Mouse (Mus musculus) layer of hippocampus, adult 11-12 months (tissue): ENCODE measurements around the gene Rnf222.
A peak's percentile ranks its signal among the peaks of the same experiment; 100 is the strongest.

Experiments
- DNase-seq: peaks from one replicate; pipeline ENCODE4 v3.0.0; 2022; ENCODE audit warnings: low spot score

The Rnf222 gene

DNA sequence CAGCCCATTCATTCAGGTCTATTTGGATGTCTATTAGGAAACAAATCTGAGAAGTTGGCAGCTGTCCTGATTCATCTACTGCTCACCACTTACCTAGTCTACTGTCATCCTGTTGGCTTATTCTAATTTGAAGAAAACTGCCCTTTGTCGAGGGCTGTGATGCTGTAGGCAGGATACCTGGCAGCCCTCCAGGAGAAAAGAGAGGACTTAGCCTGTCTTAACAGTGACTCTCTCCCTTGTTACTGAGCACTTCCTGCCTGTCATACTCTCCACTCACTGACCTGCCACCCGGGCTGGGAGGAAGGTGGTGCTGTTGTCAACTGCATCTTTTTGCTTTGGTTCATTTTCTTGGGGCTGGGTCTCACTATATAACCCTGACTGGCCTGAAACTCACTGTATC is 2.3 kb downstream of the Rnf222 start:
- DNase-seq: no peak

DNA sequence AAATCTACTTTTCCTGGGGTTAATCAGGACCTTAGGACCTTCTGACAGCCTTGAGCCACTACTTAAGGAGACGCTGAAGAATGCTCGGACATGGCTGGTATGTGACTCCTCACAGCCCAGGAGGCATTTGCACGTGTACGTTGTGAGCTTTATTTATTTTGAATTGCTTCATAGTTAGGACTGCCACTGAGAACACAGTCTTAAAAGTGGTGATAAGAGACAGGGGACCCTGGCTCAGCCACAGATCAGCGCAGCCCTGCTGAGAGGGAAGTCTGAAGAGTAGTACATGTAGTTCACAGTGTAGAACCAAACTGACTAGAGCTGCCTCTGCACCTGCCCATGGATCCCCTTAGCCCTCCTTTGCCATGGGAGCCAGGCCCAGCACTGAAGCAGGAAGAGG is 3.5 kb downstream of the Rnf222 start:
- no peak for DNase-seq

DNA sequence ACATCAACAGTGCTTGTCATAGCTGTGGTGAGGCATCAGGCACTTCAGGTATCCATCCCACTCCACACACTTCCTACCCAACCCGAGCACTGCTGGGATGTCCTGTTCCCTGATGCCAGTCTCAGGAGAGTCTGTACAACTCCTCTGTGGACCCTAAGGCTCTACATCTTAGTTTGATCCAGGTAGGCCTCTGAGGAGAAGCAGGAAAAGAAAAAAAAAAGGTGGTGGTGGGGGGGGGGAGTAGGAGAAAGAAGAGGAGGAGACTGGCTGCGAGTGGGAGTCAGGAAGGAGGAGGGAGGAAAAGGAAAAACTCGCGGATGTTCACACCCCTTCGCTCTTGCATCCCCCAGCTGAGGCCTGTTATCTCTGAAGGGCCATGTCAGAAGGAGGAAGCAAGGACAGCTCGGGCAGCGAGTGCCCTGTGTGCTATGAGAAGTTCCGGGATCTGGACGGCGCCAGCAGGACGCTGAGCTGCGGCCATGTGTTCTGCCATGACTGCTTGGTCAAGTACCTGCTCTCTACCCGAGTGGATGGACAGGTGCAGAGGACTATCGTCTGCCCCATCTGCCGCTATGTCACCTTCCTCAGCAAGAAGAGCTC is 4.0 kb downstream of the Rnf222 start:
- DNase-seq: no peak

DNA sequence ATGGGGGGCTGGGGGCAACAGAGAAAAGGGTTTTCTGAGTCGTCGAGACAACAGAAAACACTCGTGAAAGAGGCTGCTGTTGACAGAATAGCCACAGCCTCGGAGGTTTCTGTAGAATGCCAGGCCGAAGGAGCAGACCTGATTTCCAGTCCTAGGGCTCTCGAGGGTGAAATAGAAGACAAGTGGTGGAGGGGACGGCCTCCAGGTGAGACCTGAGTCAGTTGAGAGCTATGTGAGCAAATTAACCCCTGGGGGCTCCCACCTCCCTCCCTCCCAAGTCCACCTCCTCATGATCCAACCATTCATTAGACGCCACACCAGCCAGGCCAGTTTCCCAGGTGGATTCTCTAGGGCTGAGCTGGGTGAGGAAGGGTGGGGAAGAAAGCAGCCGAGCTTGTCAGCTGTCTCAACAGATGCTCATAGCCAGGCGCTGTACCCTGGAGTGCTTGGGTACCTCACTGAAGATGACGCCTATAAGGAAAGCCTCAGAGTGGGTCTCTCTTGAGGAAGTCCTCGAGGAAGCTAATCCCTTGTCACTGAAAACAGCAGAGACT is 5.6 kb downstream of the Rnf222 start:
- DNase-seq: no peak

DNA sequence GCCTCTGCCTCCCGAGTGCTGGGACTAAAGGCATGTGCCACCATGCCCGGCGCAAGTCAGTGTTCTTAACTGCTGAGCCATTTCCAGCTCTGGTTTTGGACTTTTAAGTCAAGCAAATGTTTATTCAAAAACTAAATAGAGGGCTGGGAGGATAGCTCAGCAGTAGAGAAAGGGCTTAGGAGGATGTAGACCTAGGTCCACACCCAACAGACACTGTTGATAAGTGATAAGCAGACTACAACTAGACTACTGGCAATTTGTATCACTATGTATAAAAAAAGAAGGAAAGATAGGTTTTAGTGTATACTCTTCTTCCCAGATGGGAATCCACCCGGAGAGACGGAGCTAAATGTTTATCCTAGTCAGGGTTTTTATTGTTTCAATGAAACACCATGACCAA is 7.9 kb downstream of the Rnf222 start:
- DNase-seq: no peak

DNA sequence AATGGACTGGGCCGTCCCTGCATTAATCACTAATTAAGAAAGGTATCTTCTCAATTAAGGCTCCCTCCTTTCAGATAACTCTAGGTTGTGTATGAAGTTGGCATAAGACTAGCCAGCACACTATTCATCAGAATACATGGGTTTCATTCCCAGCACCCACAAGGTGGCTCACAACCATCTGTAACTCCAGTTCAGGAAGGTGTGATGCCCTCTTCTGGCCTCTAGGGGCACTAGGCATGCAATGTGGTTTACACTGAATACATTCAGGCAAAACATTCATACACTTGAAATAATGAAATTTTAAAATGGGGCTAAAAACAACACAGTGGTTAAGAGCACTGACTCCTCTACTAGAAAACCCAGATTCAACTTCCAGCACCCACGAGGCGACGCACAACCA is 8.8 kb downstream of the Rnf222 start:
- DNase-seq: no peak

DNA sequence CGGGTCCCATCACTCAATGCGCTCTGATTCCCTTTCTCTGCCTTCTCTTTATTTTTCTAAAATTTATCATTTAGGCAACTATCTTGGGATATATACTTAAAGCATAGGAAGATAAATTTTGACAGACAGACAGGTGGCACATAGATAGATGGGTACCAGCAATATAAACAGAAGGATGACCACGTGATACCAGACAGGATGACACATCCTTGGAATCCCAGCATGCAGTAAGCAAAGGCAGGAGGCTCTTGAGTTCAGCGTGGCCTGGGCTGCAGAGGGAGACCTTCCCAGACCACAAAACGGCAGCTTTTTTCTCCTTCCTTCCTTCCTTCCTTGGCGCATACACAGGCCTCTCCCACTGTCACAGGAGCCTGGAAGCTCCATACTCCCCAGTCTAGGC is 9.5 kb downstream of the Rnf222 start:
- DNase-seq: no peak

DNA sequence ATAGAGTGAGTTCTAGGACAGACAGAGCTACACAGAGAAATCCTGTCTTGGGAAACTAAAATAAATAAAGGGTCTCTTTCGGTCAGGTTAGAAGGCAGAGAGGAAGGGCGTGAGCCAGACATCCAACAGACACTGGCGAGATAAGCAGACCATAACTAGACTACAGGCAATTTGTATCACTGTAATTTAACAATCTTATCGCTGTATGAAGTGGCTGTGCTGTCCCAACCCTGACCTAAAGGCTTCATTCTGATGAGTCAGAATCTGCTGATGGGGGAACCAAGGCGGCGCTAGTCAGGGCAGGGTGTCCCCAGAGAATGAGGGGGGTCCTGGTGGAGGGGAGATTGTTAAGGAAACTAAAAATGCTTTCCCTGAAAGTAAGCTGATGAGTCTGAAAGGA is 10.4 kb downstream of the Rnf222 start:
- no peak for DNase-seq

DNA sequence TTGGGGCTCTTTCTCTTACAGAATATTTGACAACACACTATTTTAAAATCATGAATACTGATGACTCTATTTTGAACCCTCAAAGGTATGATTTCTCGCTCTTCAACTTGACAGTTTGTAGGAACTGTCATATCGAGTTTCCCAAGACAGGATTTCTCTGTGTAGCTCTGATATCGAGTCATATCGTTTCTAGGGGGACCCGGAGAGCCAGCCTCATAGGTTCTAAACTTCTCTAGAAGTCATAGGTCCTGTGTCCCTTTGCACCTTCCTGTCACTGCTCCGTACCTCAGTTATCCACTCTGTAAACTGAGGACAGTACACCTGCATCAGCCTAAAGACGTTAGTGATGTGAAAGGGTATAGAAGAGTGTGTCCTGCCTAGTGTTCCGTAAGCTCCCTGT is 11.5 kb downstream of the Rnf222 start:
- DNase-seq: no peak

DNA sequence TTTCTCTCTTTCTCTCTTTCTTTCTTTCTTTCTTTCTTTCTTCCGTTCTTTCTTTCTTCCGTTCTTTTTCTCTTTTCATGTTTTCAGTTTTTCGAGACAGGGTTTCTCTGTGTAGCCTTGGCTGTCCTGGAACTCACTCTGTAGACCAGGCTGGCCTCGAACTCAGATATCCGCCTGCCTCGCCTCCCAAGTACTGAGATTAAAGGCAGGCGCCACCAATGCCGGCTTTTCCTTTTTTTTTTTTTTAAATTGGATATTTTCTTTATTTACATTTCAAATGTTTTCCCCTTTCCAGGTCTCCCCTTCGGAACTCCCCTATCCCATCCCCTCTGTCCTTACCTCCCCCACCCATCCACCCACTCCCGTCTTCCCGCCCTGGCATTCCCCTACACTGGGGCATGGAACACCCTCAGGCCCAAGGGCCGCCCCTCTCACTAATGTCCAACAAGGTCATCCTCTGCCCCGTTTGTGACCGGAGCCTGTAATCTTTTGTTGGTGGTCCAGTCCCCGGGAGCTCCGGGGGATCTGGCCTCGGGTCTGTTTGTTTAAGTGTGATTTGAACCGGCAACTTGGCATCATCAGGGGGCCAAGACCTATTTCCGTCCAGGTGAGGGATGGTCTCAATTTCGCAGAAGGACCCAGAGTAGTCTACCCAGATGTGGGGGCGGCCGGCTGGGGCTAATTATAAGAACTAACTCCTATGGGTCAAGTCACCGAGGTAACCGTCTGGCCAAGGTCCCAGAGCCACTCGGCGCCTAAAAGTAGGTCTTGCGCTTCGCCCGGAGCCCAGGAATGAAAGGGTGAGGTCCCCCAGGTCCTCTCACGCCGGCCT is 12.4 kb downstream of the Rnf222 start:
- DNase-seq: no peak

DNA sequence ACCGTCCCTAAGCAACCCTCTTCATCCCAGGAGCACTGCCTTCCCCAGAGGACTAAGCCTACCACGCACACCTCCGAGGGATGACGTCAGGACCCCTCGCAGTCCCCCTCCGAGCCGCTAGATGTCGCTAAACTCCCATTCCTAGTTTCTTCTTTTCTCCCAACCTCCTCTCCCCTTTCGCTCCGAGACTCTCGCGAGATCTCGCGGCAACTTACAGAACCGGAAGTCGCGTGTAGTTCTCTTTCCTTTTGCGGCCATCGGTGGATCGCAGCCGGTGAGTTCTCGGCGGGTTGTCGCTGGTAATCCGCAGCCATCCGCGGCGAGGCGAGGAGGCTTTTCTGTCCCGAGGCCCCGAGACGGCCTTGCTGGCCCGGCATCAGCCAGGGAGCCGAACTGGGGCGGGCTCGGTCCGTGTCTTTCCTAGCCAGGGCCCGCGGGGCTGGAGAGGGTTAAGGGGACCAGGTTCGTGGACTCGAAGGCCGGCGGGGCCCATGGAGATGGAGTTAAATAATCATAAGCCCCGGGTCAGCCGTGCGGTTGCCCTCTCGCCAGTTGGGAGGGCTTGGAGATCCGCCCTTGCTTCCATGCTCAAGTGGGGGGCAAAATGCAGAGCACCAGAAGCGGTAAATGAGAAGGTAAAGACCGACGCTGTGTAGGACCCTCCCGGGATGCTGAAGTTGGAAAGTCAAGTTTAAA is 13.1 kb downstream of the Rnf222 start, which contains the start of gene Rpl26:
Gene Rpl26, plus strand, starts transcription at position 233 of the 696 bp plus-strand sequence.
- peak; percentile 99 for DNase-seq

DNA sequence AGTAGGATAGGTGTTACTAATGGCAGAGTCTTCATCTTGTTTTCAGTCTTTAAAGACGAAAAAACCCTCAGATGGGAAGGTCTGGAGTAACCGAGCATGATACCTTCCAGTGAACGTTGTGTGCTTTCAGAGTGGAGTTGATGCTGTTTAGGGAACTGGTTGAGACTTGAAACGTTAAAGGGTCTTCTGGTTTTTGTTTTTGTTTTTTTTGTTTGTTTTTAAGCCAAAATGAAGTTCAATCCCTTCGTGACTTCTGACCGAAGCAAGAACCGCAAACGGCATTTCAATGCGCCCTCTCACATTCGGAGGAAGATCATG is 13.7 kb downstream of the Rnf222 start:
- DNase-seq: no peak

DNA sequence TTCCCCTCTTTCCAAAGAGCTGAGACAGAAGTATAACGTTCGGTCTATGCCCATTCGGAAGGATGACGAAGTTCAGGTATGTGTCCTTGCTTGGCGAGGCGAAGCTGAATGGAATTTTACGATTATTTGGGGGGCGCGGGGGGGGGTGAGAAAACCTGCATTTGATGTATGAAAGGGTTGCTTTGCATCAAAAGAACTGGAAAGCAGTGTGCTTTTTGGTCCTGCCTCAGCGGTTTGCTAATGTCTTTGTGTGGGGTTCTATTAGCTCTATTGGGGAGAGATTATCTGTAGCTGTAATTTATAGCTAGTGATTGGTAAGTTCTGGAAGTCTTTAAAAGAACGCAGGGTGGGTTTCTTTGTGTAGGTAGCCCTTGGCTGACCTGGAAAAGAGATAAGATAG is 14.0 kb downstream of the Rnf222 start:
- no peak for DNase-seq

DNA sequence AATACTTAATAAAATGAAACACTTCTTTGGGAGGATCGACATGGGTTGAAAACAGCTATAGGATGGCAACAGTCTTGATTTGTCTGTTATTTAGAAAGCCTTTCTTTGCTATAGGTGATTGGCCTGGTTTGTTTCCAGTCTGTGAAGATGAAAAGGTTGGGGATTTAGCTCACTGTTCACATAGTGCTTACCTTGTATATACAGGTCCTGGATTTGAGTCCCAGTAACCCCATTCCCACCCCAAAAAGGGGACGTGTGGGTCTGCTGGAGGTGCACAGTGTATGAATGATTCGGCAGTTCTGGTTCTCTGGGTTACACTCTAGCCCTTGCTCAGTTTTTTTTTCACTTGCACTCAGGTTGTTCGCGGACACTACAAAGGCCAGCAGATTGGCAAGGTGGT is 14.5 kb downstream of the Rnf222 start:
- DNase-seq: no peak

DNA sequence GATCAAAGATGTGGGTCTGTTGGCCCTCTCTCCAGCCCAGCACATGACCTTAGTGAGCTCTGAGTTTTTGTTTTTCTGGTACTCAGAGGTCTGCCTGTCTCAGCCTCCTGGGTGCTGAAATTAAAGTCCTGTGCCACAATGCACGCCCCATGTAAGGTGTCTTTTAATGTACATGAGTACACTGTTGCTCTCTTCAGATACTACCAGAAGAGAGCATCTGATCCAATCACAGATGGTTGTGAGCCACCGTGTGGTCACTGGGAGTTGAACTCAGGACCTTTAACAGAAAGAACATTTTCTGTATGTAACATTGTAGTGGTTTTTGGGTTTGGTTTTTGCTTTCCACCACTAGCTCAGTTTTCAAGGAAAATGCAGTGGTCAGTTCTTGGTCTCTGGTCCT is 15.4 kb downstream of the Rnf222 start:
- DNase-seq: no peak

DNA sequence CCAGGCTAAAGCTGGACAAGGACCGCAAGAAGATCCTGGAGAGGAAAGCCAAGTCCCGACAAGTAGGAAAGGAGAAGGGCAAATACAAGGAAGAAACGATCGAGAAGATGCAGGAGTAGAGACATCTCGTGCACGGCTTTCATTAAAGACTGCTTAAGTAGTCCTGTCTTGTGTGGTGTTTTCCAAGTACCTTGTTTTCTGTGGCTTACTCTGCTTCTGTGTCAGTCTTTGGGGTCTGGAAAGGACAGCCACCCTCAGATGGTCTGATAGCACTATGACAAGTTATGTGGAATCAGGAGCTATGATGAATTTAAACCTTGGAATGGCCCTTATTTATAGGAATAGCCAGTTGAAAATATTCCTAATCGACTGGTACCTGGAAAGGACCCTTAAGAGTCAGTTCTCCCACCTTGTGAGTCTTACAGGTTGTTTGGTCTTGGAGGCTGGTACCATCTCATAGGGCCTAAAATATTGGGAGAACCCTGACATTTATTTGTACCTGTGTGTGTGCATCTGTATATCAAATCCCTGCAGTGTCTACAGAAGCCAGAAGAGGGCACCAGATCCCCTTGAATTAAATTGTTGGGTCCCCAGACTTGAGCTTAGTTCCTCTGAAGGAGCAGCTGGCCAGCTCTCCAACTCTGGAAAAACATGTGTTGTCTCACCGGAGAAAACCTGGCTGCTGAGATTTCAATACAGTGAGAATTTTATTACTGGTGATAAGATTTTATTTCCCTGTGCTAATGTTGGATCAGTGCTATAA is 16.2 kb downstream of the Rnf222 start:
- peak; percentile 84 for DNase-seq

DNA sequence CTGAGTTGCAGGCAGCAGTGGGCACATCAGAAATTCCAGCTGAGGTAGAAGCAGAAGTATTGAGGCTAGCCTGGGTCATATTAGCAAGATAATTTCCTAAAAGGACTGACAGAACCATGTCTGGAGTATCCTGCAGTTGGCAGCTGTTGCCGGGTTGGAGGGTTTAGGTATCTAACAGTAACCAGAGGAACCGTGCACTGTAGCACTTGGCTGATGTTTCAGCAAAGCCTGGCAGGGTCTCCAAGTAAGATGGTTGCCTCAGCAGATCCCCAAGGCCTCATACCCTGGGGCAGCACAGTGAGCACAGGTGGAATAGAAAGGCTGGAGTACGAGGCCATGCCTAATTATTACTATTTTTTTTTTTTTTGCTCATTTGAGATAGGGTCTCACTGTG is 16.8 kb downstream of the Rnf222 start:
- no peak for DNase-seq

DNA sequence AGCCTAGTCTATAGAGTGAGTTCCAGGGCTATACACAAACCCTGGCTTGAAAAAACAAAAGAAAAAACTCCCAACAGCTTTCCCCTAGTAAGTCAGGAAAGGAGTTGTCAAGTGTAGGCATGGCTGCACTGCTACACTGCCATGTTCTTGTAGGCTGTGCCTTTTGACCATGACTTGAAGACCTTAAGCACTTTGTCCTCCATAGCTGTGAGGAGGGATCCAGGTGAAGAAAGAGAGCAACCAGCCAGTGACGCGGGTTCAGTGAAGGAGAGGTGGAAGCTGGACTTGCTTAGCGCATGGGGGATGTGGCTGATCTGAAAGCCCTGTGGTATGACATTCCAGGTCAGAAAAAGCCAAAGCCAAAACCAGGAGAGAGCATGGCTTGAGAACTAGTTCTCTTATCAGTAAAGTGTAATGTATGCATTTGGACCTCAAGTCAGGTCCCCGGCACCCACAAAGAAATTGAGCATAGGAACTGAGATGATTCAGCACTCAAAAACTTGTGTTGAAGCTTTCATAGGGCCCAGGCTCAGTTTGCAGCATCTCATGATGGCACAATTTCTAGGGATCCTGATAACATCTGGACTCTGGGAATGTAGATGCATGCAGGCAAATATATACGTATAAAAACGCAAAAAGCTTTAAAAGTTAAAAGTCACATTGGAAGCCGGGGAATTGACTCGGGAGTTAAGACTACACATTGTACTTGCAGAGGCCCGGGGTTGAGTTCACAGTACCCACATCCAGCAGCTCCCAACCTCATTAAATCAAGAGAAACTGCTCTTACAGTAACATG is 17.5 kb downstream of the Rnf222 start:
- DNase-seq: no peak

DNA sequence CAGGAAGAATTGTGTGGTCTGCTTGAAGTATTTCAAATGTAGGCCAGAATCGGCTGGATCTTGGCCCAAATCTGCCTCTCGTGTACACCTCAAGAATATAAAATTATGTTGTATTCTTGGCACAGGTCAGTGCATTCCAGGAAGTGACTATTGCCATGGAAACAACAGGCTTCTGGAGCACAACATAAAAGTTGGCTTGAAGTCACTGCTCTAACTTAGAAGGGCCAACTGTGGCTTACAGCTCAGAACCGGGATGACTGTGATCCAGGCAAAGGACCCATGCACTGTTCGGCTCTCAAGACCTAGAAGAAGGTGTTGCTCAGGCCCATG is 18.1 kb downstream of the Rnf222 start:
- no peak for DNase-seq

DNA sequence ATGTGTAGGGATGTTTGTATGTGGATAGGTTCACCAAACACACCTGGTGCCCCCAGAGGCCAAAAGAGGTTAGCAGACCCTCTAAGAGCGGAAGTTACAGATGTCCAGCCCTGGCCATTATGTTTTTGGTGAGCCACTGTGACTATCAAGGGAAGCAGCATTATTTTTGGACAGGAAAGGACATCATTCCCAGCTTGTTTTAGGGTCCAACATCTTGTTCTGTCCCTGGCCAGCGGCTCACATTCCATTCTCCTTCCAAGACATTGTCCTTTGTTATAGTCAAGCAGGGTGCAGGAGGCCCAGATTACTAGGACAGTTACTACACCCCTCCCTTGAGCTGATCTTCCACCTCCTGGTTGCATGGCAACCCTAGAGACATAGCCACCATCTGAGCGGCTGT is 18.9 kb downstream of the Rnf222 start:
- DNase-seq: no peak

DNA sequence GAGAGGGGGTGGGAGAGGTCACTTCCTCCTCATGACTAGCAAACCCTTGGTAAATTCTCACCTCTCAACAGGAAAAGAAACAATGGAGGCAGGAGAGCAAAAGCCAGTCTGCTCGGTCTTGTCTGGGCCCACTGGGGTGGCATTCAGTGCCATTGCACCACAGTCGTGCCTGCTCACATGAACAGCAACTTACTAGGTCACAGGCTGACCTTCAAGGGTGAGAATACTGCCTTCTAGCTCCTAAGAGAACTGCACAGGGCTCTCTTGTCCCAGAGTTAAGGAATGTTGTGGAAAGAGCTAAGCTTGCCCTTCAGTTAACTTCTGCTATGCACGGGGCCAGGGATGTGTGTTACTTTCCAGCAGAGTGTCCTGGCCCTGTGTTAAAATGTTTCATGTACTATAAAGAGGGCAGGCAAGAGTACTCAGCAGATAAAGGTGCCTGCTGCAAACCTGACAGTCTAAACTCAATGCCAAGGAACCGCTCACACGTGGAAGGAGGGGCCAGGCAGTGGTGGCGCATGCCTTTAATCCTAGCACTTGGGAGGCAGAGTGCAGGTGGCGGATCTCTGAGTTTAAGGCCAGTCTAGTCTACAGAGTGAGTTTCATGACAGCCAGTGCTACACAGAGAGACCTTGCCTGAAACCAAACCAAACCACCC is 20.6 kb downstream of the Rnf222 start:
- DNase-seq: no peak
